Mouse (Mus musculus) small intestine, adult 2 months (tissue): ENCODE results near the gene Fpr3. TPM values are rescaled to one million over a fixed set of nuclear protein-coding genes. Genes with fewer than 3 reads are reported as not detected.
"Not testable (repeated sequence)": the region's sequence is repeated elsewhere in the genome, so short reads cannot be mapped to it uniquely, and the experiment has no call there.

ENCODE experiments used
- H3K27ac ChIP-seq: fragments of 200-500 bp; 2 replicates; pipeline ENCODE4 v1.5.1; 2012; ENCODE audit warnings: low read depth, low read length, control low read depth, inconsistent platforms; ENCODE audit not compliant: insufficient read depth
- H3K27me3 ChIP-seq: fragments of 200-500 bp; 2 replicates; pipeline ENCODE4 v1.6.1; 2012; ENCODE audit warnings: mild to moderate bottlenecking, moderate library complexity, low read length, inconsistent platforms; ENCODE audit not compliant: control insufficient read depth, insufficient read depth
- H3K36me3 ChIP-seq: fragments of 200-500 bp; 2 replicates; pipeline ENCODE4 v1.6.1; 2012; ENCODE audit warnings: mild to moderate bottlenecking, low read length, control low read depth, inconsistent platforms; ENCODE audit not compliant: control insufficient read depth, insufficient read depth
- H3K4me1 ChIP-seq: fragments of 200-500 bp; 2 replicates; pipeline ENCODE4 v1.6.1; 2012; ENCODE audit warnings: low read length, inconsistent platforms, mixed read lengths; ENCODE audit not compliant: control insufficient read depth, insufficient read depth, insufficient read length
- H3K4me3 ChIP-seq: fragments of 200-500 bp; 2 replicates; pipeline ENCODE4 v1.5.1; 2012; ENCODE audit warnings: low read depth, mild to moderate bottlenecking, control low read depth, inconsistent platforms, low read length, moderate library complexity
- CTCF ChIP-seq: fragments of 200-500 bp; IDR thresholded peaks from 2 replicates; pipeline ENCODE4 v1.5.1; 2012; ENCODE audit warnings: low read depth, mild to moderate bottlenecking, control low read depth, inconsistent platforms, low read length, moderate library complexity, mixed read lengths; ENCODE audit not compliant: insufficient replicate concordance, insufficient read length; ENCODE audit errors: extremely low read depth
- POLR2A ChIP-seq: fragments of 200-500 bp; IDR thresholded peaks from 2 replicates; pipeline ENCODE4 v1.6.1; 2012; ENCODE audit warnings: low read depth, mild to moderate bottlenecking, control low read depth, inconsistent platforms, low read length, moderate library complexity
- WGBS: fragments of 180-500 bp; shearing (Covaris S2); methylation state at CpG from one replicate; pipeline ENCODE4 v1.1.7; 2018; 5-methylcytosine and 5-hydroxymethylcytosine counted together
- polyA plus RNA-seq: library from polyadenylated mRNA; depleted of rRNA; stranded (reverse); fragments of >200 nt; gene quantifications from 2 replicates; pipeline ENCODE4 v1.2.3, GENCODE M21; 2012; rRNA removed

Gene Fpr3
- polyA plus RNA-seq, 1 experiment: not detected

DNA sequence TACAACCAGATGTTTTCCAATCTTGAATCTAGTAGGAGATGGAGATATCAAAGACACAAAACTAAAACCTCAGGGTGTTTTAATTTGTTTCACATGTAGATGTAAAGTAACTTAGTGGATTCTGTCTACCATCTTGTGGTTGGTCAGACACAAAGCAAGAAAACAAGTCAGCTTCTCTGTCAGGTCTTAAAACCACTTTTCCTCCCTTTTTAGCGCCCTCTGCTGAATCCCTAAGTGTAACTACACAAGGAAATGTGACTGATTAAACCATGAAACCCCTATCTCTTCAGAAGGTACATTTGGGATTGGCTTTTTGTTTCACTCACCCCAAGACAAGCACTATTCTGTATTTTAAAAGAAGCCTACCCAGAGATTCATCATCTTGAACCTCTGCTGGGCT lies 85.8 kb downstream of the Fpr3 start:
- Histone ChIP-seq H3K27me3 (no peaks in the 10 kb centered on the region), H3K4me3 (no peak overlapping the region), H3K27ac (no peak overlapping the region), H3K36me3 (no peaks in the 10 kb centered on the region), H3K4me1 (no peaks in the 10 kb centered on the region)
- no peak for TF ChIP-seq POLR2A
- no peak for TF ChIP-seq CTCF
- WGBS: 48% methylated on average over 1 of the region's 1 CpGs

DNA sequence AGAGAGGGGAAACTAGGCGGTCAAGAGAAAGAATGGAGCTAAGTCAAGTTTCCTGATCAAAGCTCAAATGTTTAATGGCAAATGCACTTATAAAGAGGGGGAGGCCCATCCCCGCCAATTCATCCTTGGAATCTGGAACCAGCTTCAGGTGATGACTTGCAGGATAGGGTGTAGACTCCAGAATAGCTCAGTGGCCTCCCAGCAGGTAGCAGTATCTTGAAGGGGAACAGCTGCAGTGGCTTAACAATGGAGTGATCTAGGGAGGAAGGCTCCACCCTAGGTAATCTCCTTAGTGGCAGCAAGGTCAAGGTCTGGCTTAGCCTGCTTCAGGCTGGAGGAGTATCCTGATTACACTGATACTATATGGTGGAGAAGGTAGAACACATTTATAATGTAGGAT lies 93.6 kb downstream of the Fpr3 start:
- H3K36me3 ChIP-seq, H3K27me3 ChIP-seq, H3K4me1 ChIP-seq, H3K27ac ChIP-seq, H3K4me3 ChIP-seq: not testable (repeated sequence)
- WGBS: 69% methylated on average over 2 of the region's 2 CpGs

DNA sequence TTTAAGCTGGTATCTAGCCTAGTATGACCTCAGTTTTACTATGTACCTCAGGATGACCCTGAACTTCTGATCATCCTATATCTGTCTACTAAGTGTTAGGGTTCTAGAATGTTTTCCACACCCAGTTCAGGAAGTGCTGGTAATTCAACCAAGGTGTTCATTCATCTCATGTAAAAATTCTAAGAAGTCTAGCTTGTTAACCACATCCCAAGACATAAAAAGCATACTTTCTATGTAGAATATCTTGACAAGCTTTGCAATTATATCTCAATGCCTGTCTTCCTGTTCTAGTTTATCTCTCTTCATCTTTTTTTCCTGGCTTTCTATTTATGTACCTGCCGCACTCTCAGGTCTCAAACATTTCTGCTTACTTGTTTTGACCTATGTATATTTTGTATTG lies 117.1 kb downstream of the Fpr3 start:
- 89% methylated on average over 1 of the region's 1 CpGs for WGBS
- no peak overlapping the region for H3K4me3 ChIP-seq
- H3K4me1 ChIP-seq: no peaks in the 10 kb centered on the region
- H3K27ac ChIP-seq: no peak overlapping the region
- H3K36me3 ChIP-seq: no peaks in the 10 kb centered on the region
- no peaks in the 10 kb centered on the region for H3K27me3 ChIP-seq
- TF ChIP-seq POLR2A (no peak), CTCF (no peak)

Other genes starting within 250 kb of the Fpr3 start
- gene Vmn2r90, start 184.1 kb upstream of the Fpr3 start, polyA plus RNA-seq: not detected in 2 replicates
- 4.2 and 4.3 TPM in 2 replicates for gene Spaca6, start 60.7 kb upstream of the Fpr3 start, polyA plus RNA-seq
- 0.16 and 0.29 TPM in 2 replicates for gene Has1, start 32.6 kb upstream of the Fpr3 start, polyA plus RNA-seq
- gene Fpr1, start 3.9 kb upstream of the Fpr3 start, polyA plus RNA-seq: 0.09 and 0.11 TPM in 2 replicates
- 0.19 TPM in 1 of 2 replicates, not detected in the other for gene Fpr2, start within 50 bp of the Fpr3 start, polyA plus RNA-seq
- not detected in 2 replicates for gene Fpr-rs4, start 133.9 kb downstream of the Fpr3 start, polyA plus RNA-seq
- gene Vmn2r124, start 161.6 kb downstream of the Fpr3 start, polyA plus RNA-seq: not detected in 2 replicates
- gene Vmn2r91, start 197.2 kb downstream of the Fpr3 start, polyA plus RNA-seq: not detected in 2 replicates